Mouse (Mus musculus) layer of hippocampus, postnatal 36 days (tissue): ENCODE results near the gene Olfr122. TPM values are rescaled to one million over a fixed set of nuclear protein-coding genes. Genes with fewer than 3 reads are reported as not detected.

ENCODE experiments used
- DNase-seq, 2 experiments: peaks; one replicate each; pipeline ENCODE4 v3.0.0; 2022
- total RNA-seq, 2 experiments: library from RNA; stranded (reverse); gene quantifications; 2 replicates each; pipeline ENCODE4 v1.2.3; 2021

The Olfr122 gene
- total RNA-seq: not detected

DNA sequence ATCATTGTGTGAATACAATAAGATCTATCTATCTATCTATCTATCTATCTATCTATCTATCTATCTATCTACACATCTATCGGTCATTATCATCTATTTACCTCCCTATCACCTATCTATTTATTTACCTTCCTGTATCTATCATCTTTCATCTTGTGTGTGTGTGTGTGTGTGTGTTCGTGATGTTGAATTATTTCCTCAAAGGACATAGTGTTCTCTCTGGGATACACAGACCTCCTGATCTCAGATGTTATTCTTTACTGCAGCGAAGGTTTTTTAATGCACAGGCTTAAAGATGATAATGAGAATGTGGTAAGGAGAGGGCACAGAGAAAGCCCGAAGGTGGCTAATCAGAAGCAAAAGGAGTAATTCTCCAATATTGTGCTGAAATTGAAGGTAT lies at the start of gene Olfr122:
Gene Olfr122 (plus strand): TSS at position 301 of the 400 bp plus-strand sequence.
- DNase-seq: no peak

DNA sequence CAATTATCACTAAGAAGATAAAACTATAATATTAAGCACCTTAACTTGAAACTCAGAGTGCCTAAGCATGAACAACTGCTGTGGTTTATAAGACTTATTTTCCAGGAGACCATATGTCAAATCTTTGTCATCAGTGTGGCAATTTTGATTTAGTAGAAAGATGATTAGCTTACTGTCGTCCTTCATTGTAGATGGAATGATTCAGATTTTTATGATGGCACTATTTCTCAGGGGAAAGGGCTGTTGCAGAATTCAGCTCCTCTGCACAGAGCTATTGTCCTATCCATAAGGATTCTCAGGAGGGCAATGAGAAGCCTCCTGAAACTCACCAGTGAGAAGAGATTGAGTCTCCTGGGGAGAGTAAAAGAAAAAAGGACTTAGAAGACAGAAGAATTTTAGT lies 46.9 kb upstream of the Olfr122 start, which contains the start of gene Olfr120:
Gene Olfr120 (plus strand): TSS at position 301 of the 400 bp plus-strand sequence.
- DNase-seq: no peak

- DNase-seq: no peak
Observed at GRCm38 (mm10) chr17:37738070-37738469, 30.3 kb upstream of the Olfr122 start.

- no peak for DNase-seq
Observed at GRCm38 (mm10) chr17:37793229-37793628, 24.8 kb downstream of the Olfr122 start, which contains the start of gene Olfr123. TSS of gene Olfr123 (plus strand) at chr17:37793529.

GRCm38 (mm10) chr17:37799588-37799987 lies 31.2 kb downstream of the Olfr122 start, which contains the start of gene Olfr124:
TSS of gene Olfr124 (plus strand) at chr17:37799888.
- no peak for DNase-seq

Other genes with a start within 250 kb of the Olfr122 start
- not detected for gene Olfr112, start 199.2 kb upstream of the Olfr122 start, total RNA-seq
- gene Olfr113, start 190.9 kb upstream of the Olfr122 start, total RNA-seq: not detected
- not detected for gene Olfr114, start 175.9 kb upstream of the Olfr122 start, total RNA-seq
- not detected for gene Olfr115, start 141.5 kb upstream of the Olfr122 start, total RNA-seq
- not detected for gene Olfr116, start 141.4 kb upstream of the Olfr122 start, total RNA-seq
- not detected for gene Olfr117, start 104.8 kb upstream of the Olfr122 start, total RNA-seq
- not detected for gene Olfr118, start 101.6 kb upstream of the Olfr122 start, total RNA-seq
- gene Olfr119, start 72.0 kb upstream of the Olfr122 start, total RNA-seq: not detected
- gene Olfr120, start 46.8 kb upstream of the Olfr122 start, total RNA-seq: not detected
- gene Olfr121, start 19.8 kb upstream of the Olfr122 start, total RNA-seq: not detected
- gene Olfr123, start 24.9 kb downstream of the Olfr122 start, total RNA-seq: not detected
- not detected for gene Olfr124, start 31.3 kb downstream of the Olfr122 start, total RNA-seq
- gene Olfr125, start 64.3 kb downstream of the Olfr122 start, total RNA-seq: not detected
- gene Olfr126, start 78.9 kb downstream of the Olfr122 start, total RNA-seq: not detected
- gene Olfr127, start 131.8 kb downstream of the Olfr122 start, total RNA-seq: not detected
- gene Olfr128, start 151.9 kb downstream of the Olfr122 start, total RNA-seq: not detected
- not detected for gene Olfr761, start 184.5 kb downstream of the Olfr122 start, total RNA-seq